In genomic region chr7:143739511-143740461, GRCm38 (mm10) we compare ENCODE assay signal across 9 mouse cellular contexts. TPM values are rescaled to one million over a fixed set of nuclear protein-coding genes. Genes with fewer than 3 reads are reported as not detected.
A peak's percentile ranks its signal among the peaks of the same experiment; 100 is the strongest.
DNase-seq lines count a peak whose midpoint lies in the region; ATAC-seq and TF ChIP-seq lines count a peak whose summit lies in the region.
"Had no signal": no experiment of that assay in that cellular context is flagged by ENCODE, and none has a peak within 500 bp of the region (broad histone marks: within the 10 kb centered on the region; RNA-seq: fewer than 3 reads in every experiment).

No protein-coding gene starts in this region.

- peaks cover 46% of the 10 kb centered on the region for H3K4me1 ChIP-seq in embryonic facial prominence, embryonic 13.5 days
- H3K4me1 ChIP-seq in midbrain, postnatal 0 days (ENCODE audit: insufficient read depth, low read length), result peaks cover 13% of the 10 kb centered on the region
- H3K4me1 ChIP-seq in stomach, embryonic 15.5 days, result peaks cover 40% of the 10 kb centered on the region

- peak overlapping the region; percentile 92 for H3K4me2 ChIP-seq in embryonic facial prominence, embryonic 13.5 days
- peak overlapping the region; percentile 69 for H3K4me2 ChIP-seq in midbrain, postnatal 0 days (ENCODE audit: low read depth, low read length, poor library complexity, severe bottlenecking)
- peak overlapping the region; percentile 94 for H3K4me2 ChIP-seq in stomach, embryonic 15.5 days

- H3K27me3 ChIP-seq in embryonic facial prominence, embryonic 13.5 days, result no peaks in the 10 kb centered on the region
- no peaks in the 10 kb centered on the region for H3K27me3 ChIP-seq in midbrain, postnatal 0 days (ENCODE audit: insufficient read depth, low read length)
- H3K27me3 ChIP-seq in stomach, embryonic 15.5 days (replicated peaks), result no peaks in the 10 kb centered on the region

- DNase-seq in cerebellum, adult 18-20 months, result peak; percentile 43 to 49
- DNase-seq in cerebellum, adult 11-12 months, result no peak
- DNase-seq in heart, adult 9 months (ENCODE audit: low spot score in 2 of 2), result peak; percentile 87
- DNase-seq in kidney, adult 8-10 months, result peak; percentile 82 to 84
- DNase-seq in liver, result peak; percentile 68
- DNase-seq in midbrain, postnatal 0 days (ENCODE audit: low spot score), result peak; percentile 83

- H3K27ac ChIP-seq in embryonic facial prominence, embryonic 13.5 days, result peak overlapping the region; percentile 89
- H3K27ac ChIP-seq in midbrain, postnatal 0 days (ENCODE audit: low read depth, low read length), result peak overlapping the region; percentile 43
- peak overlapping the region; percentile 88 for H3K27ac ChIP-seq in stomach, embryonic 15.5 days

- H3K36me3 ChIP-seq in embryonic facial prominence, embryonic 13.5 days, result peaks cover 3% of the 10 kb centered on the region; the same call in 1 of the 2 replicates
- H3K36me3 ChIP-seq in midbrain, postnatal 0 days (ENCODE audit: insufficient read depth, low read length), result no peaks in the 10 kb centered on the region
- H3K36me3 ChIP-seq in stomach, embryonic 15.5 days, result no peaks in the 10 kb centered on the region

- TF ChIP-seq CTCF in midbrain, postnatal 0 days (IDR thresholded peaks at IDR 0.05), result no peak

- peak; percentile 79 for ATAC-seq in embryonic facial prominence, embryonic 13.5 days (ENCODE audit: insufficient number of reproducible peaks, insufficient read depth, low FRiP score, low TSS enrichment, low read depth)
- peak; percentile 82 for ATAC-seq in midbrain, postnatal 0 days (ENCODE audit: low FRiP score)
- peak; percentile 89 for ATAC-seq in stomach, embryonic 15.5 days (ENCODE audit: insufficient read depth, low FRiP score, low read depth)

- H3K9me3 ChIP-seq in embryonic facial prominence, embryonic 13.5 days, result no peaks in the 10 kb centered on the region
- no peaks in the 10 kb centered on the region for H3K9me3 ChIP-seq in midbrain, postnatal 0 days (ENCODE audit: low read length)
- no peaks in the 10 kb centered on the region for H3K9me3 ChIP-seq in stomach, embryonic 15.5 days

- H3K4me3 ChIP-seq in embryonic facial prominence, embryonic 13.5 days, result peak overlapping the region; percentile 91
- H3K4me3 ChIP-seq in midbrain, postnatal 0 days (ENCODE audit: low read depth, low read length), result peak overlapping the region; percentile 47
- peak overlapping the region; percentile 73 for H3K4me3 ChIP-seq in stomach, embryonic 15.5 days (replicated peaks)

- WGBS in embryonic facial prominence, embryonic 13.5 days, result 2% methylated on average over 38 of the region's 38 CpGs
- 2% methylated on average over 35 of the region's 38 CpGs for WGBS in midbrain, postnatal 0 days
- 2% methylated on average over 38 of the region's 38 CpGs for WGBS in stomach, embryonic 15.5 days

- H3K9ac ChIP-seq in embryonic facial prominence, embryonic 13.5 days, result peak overlapping the region; percentile 97
- peak overlapping the region; percentile 70 for H3K9ac ChIP-seq in midbrain, postnatal 0 days (replicated peaks; ENCODE audit: low read length, poor library complexity, severe bottlenecking)
- H3K9ac ChIP-seq in stomach, embryonic 15.5 days, result peak overlapping the region; percentile 88

RNA-seq across cellular contexts. Expression of gene Osbpl5, which starts 17.0 kb away (rescaled TPM):
- polyA plus RNA-seq in embryonic facial prominence, embryonic 13.5 days (2015; fragmentation: Nextera tagmentation; extraction: Ambion mirVana), result 37.9 and 43.6 TPM in 2 replicates
- 47.7 and 52.6 TPM in 2 replicates for total RNA-seq in midbrain, postnatal 0 days (2014; rRNA removed)
- polyA plus RNA-seq in midbrain, postnatal 0 days (2015; fragmentation: Nextera tagmentation; extraction: Ambion mirVana), result 26.7 and 30.2 TPM in 2 replicates
- polyA plus RNA-seq in stomach, embryonic 15.5 days (2015; fragmentation: Nextera tagmentation; extraction: Ambion mirVana), result 34.4 and 36.5 TPM in 2 replicates

RNA-seq across cellular contexts. Expression of gene Mrgprg, which starts 27.0 kb away (rescaled TPM):
- polyA plus RNA-seq in embryonic facial prominence, embryonic 13.5 days (2015; fragmentation: Nextera tagmentation; extraction: Ambion mirVana), result not detected in 2 replicates
- total RNA-seq in midbrain, postnatal 0 days (2014; rRNA removed), result 0.14 and 0.27 TPM in 2 replicates
- not detected in 2 replicates for polyA plus RNA-seq in midbrain, postnatal 0 days (2015; fragmentation: Nextera tagmentation; extraction: Ambion mirVana)
- polyA plus RNA-seq in stomach, embryonic 15.5 days (2015; fragmentation: Nextera tagmentation; extraction: Ambion mirVana), result not detected in 2 replicates
- total RNA-seq: CH12.LX had no signal

RNA-seq across cellular contexts. Expression of gene Mrgpre, which starts 44.5 kb away (rescaled TPM):
- polyA plus RNA-seq in embryonic facial prominence, embryonic 13.5 days (2015; fragmentation: Nextera tagmentation; extraction: Ambion mirVana), result 0.86 and 1.4 TPM in 2 replicates
- 8.0 and 10.1 TPM in 2 replicates for total RNA-seq in midbrain, postnatal 0 days (2014; rRNA removed)
- 11.6 and 12.4 TPM in 2 replicates for polyA plus RNA-seq in midbrain, postnatal 0 days (2015; fragmentation: Nextera tagmentation; extraction: Ambion mirVana)
- polyA plus RNA-seq in stomach, embryonic 15.5 days (2015; fragmentation: Nextera tagmentation; extraction: Ambion mirVana), result 0.90 and 1.6 TPM in 2 replicates

RNA-seq across cellular contexts. Expression of gene Tnfrsf23, which starts 54.1 kb away (rescaled TPM):
- 1.0 and 1.8 TPM in 2 replicates for polyA plus RNA-seq in embryonic facial prominence, embryonic 13.5 days (2015; fragmentation: Nextera tagmentation; extraction: Ambion mirVana)
- 1.2 and 1.6 TPM in 2 replicates for total RNA-seq in midbrain, postnatal 0 days (2014; rRNA removed)
- polyA plus RNA-seq in midbrain, postnatal 0 days (2015; fragmentation: Nextera tagmentation; extraction: Ambion mirVana), result 0.93 and 1.7 TPM in 2 replicates
- polyA plus RNA-seq in stomach, embryonic 15.5 days (2015; fragmentation: Nextera tagmentation; extraction: Ambion mirVana), result 1.9 and 3.4 TPM in 2 replicates
